Comparison of ENCODE assay signal across 8 mouse cellular contexts in genomic region chr17:56133457-56134363, GRCm38 (mm10). TPM values are rescaled to one million over a fixed set of nuclear protein-coding genes. Genes with fewer than 3 reads are reported as not detected.
DNase-seq lines count a peak whose midpoint lies in the region; ATAC-seq lines count a peak whose summit lies in the region.

No protein-coding gene starts in this region.

- H3K4me3 ChIP-seq in erythroblast, embryonic 14.5 days (replicated peaks) = peak overlapping the region; percentile 59
- H3K4me3 ChIP-seq in heart, embryonic 14.5 days (ENCODE audit: control insufficient read depth in 1 of 2, insufficient read depth in 1 of 2, low read depth in 1 of 2, low read length in 2 of 2) = peak overlapping the region; percentile 11 to 34; a peak in 3 of 4 replicates
- peak overlapping the region; percentile 38 for H3K4me3 ChIP-seq in kidney, embryonic 16.5 days (ENCODE audit: low read length)
- H3K4me3 ChIP-seq in stomach, embryonic 16.5 days (replicated peaks; ENCODE audit: low read length) = peak overlapping the region; percentile 40

- H3K9me3 ChIP-seq in erythroblast, embryonic 14.5 days (ENCODE audit: control insufficient read depth, low read length) = no peaks in the 10 kb centered on the region
- H3K9me3 ChIP-seq in heart, embryonic 14.5 days (ENCODE audit: control insufficient read depth, low read length) = peaks cover 7% of the 10 kb centered on the region; the same call in 1 of the 2 replicates
- H3K9me3 ChIP-seq in kidney, embryonic 16.5 days (ENCODE audit: low read length) = no peaks in the 10 kb centered on the region
- no peaks in the 10 kb centered on the region for H3K9me3 ChIP-seq in stomach, embryonic 16.5 days (replicated peaks; ENCODE audit: control insufficient read depth, low read length)

- peaks cover 26% of the 10 kb centered on the region for H3K4me1 ChIP-seq in erythroblast, embryonic 14.5 days (ENCODE audit: control insufficient read depth)
- peaks cover 6 to 17% of the 10 kb centered on the region in 2 experiments; a peak in 3 of 4 replicates for H3K4me1 ChIP-seq in heart, embryonic 14.5 days (ENCODE audit: control insufficient read depth in 2 of 2, insufficient read depth in 2 of 2, low read length in 2 of 2)
- peaks cover 21% of the 10 kb centered on the region for H3K4me1 ChIP-seq in kidney, embryonic 16.5 days (ENCODE audit: insufficient read depth, low read length)
- H3K4me1 ChIP-seq in stomach, embryonic 16.5 days (ENCODE audit: control insufficient read depth, insufficient read depth, low read length) = peaks cover 26% of the 10 kb centered on the region

- peak overlapping the region; percentile 28; the same call in 1 of the 2 replicates for H3K9ac ChIP-seq in heart, embryonic 14.5 days (ENCODE audit: low read length)
- H3K9ac ChIP-seq in kidney, embryonic 16.5 days (replicated peaks; ENCODE audit: low read length) = 0 out of 2 replicates have a peak overlapping the region, but pooled peaks have one; percentile 46
- H3K9ac ChIP-seq in stomach, embryonic 16.5 days (ENCODE audit: low read length) = peak overlapping the region; percentile 65

- peaks cover 7% of the 10 kb centered on the region for H3K27me3 ChIP-seq in erythroblast, embryonic 14.5 days (ENCODE audit: control insufficient read depth)
- H3K27me3 ChIP-seq in heart, embryonic 14.5 days (ENCODE audit: control insufficient read depth, insufficient read depth, low read length) = peaks cover 17% of the 10 kb centered on the region
- H3K27me3 ChIP-seq in kidney, embryonic 16.5 days (ENCODE audit: insufficient read depth, low read length) = 0 out of 2 replicates have a peak, but pooled peaks cover under 1% of the 10 kb centered on the region
- 0 out of 2 replicates have a peak, but pooled peaks cover 1% of the 10 kb centered on the region for H3K27me3 ChIP-seq in stomach, embryonic 16.5 days (ENCODE audit: control insufficient read depth, insufficient read depth, low read length)

- no peak for ATAC-seq in erythroblast, adult 5-6 weeks (replicated peaks; ENCODE audit: low FRiP score, poor library complexity, severe bottlenecking)
- peak; percentile 60 for ATAC-seq in heart, embryonic 14.5 days (ENCODE audit: insufficient number of reproducible peaks, insufficient read depth, low FRiP score, low read depth)
- peak; percentile 80 for ATAC-seq in kidney, embryonic 16.5 days (ENCODE audit: low FRiP score, low TSS enrichment)
- ATAC-seq in stomach, embryonic 16.5 days (ENCODE audit: insufficient read depth, low FRiP score) = peak; percentile 86

- no peaks in the 10 kb centered on the region; the same call in 1 of the 2 replicates for H3K36me3 ChIP-seq in erythroblast, embryonic 14.5 days (ENCODE audit: control insufficient read depth)
- H3K36me3 ChIP-seq in heart, embryonic 14.5 days (ENCODE audit: control insufficient read depth, insufficient read depth, low read length) = no peaks in the 10 kb centered on the region
- H3K36me3 ChIP-seq in kidney, embryonic 16.5 days (ENCODE audit: insufficient read depth, low read length) = no peaks in the 10 kb centered on the region
- no peaks in the 10 kb centered on the region for H3K36me3 ChIP-seq in stomach, embryonic 16.5 days (ENCODE audit: control insufficient read depth, insufficient read depth, low read length)

- H3K27ac ChIP-seq in heart, embryonic 14.5 days (replicated peaks in 1 of 2; ENCODE audit: control insufficient read depth in 1 of 2, insufficient read depth in 1 of 2, low read depth in 2 of 2, low read length in 2 of 2) = peak overlapping the region; percentile 65 to 77
- peak overlapping the region; percentile 63 for H3K27ac ChIP-seq in kidney, embryonic 16.5 days (ENCODE audit: low read length)
- peak overlapping the region; percentile 79 for H3K27ac ChIP-seq in stomach, embryonic 16.5 days (ENCODE audit: low read length)

- WGBS in heart, embryonic 14.5 days = 21% methylated on average over 17 of the region's 21 CpGs
- 19% methylated on average over 18 of the region's 21 CpGs for WGBS in kidney, embryonic 16.5 days
- 18% methylated on average over 19 of the region's 21 CpGs for WGBS in stomach, embryonic 16.5 days

- peak overlapping the region; percentile 68 for H3K4me2 ChIP-seq in heart, embryonic 14.5 days (ENCODE audit: low read length)
- H3K4me2 ChIP-seq in kidney, embryonic 16.5 days (replicated peaks; ENCODE audit: low read depth, low read length) = peak overlapping the region; percentile 59
- peak overlapping the region; percentile 80 for H3K4me2 ChIP-seq in stomach, embryonic 16.5 days (ENCODE audit: low read depth, low read length)

- peak; percentile 63 for DNase-seq in embryo, embryonic 11 days
- peak; percentile 82 for DNase-seq in lung, postnatal 25 days (ENCODE audit: low spot score)
- no peak for DNase-seq in Muller cell, postnatal 12 days (ENCODE audit: inconsistent ontology term)

RNA-seq across cellular contexts. Expression of gene Sema6b, which starts 6.4 kb away (rescaled TPM):
- 0.05 and 0.06 TPM in 2 replicates for polyA plus RNA-seq in erythroblast, embryonic 14.5 days (2012)
- 0.19 TPM in 1 of 2 replicates, not detected in the other for total RNA-seq in erythroblast, adult 5-6 weeks (2015; ENCODE audit: low replicate concordance)
- total RNA-seq in erythroblast, adult 5-6 weeks (2017; ENCODE audit: low replicate concordance) = 0.56 and 1.4 TPM in 2 replicates
- 0.55 and 0.85 TPM in 2 replicates for polyA plus RNA-seq in heart, embryonic 14.5 days (2014; fragmentation: Nextera tagmentation; extraction: Ambion mirVana)
- polyA plus RNA-seq in kidney, embryonic 16.5 days (2015; fragmentation: Nextera tagmentation; extraction: Ambion mirVana) = 1.1 TPM in 2 replicates
- 0.50 and 0.71 TPM in 2 replicates for polyA plus RNA-seq in stomach, embryonic 16.5 days (2015; fragmentation: Nextera tagmentation; extraction: Ambion mirVana)

RNA-seq across cellular contexts. Expression of gene Lrg1, which starts 11.9 kb away (rescaled TPM):
- 0.03 TPM in 1 of 2 replicates, not detected in the other for polyA plus RNA-seq in erythroblast, embryonic 14.5 days (2012)
- 6.7 and 9.4 TPM in 2 replicates for total RNA-seq in erythroblast, adult 5-6 weeks (2015; ENCODE audit: low replicate concordance)
- total RNA-seq in erythroblast, adult 5-6 weeks (2017; ENCODE audit: low replicate concordance) = 4.5 and 11.8 TPM in 2 replicates
- 0.32 and 0.42 TPM in 2 replicates for polyA plus RNA-seq in heart, embryonic 14.5 days (2014; fragmentation: Nextera tagmentation; extraction: Ambion mirVana)
- 0.62 and 0.69 TPM in 2 replicates for polyA plus RNA-seq in kidney, embryonic 16.5 days (2015; fragmentation: Nextera tagmentation; extraction: Ambion mirVana)
- polyA plus RNA-seq in stomach, embryonic 16.5 days (2015; fragmentation: Nextera tagmentation; extraction: Ambion mirVana) = 1.3 and 1.4 TPM in 2 replicates

RNA-seq across cellular contexts. Expression of gene Plin5, which starts 16.3 kb away (rescaled TPM):
- not detected in 2 replicates for polyA plus RNA-seq in erythroblast, embryonic 14.5 days (2012)
- 0.58 TPM in 1 of 2 replicates, not detected in the other for total RNA-seq in erythroblast, adult 5-6 weeks (2015; ENCODE audit: low replicate concordance)
- total RNA-seq in erythroblast, adult 5-6 weeks (2017; ENCODE audit: low replicate concordance) = 0.60 and 0.98 TPM in 2 replicates
- polyA plus RNA-seq in heart, embryonic 14.5 days (2014; fragmentation: Nextera tagmentation; extraction: Ambion mirVana) = 0.88 and 1.1 TPM in 2 replicates
- 1.6 and 2.6 TPM in 2 replicates for polyA plus RNA-seq in kidney, embryonic 16.5 days (2015; fragmentation: Nextera tagmentation; extraction: Ambion mirVana)
- 0.62 and 1.2 TPM in 2 replicates for polyA plus RNA-seq in stomach, embryonic 16.5 days (2015; fragmentation: Nextera tagmentation; extraction: Ambion mirVana)

RNA-seq across cellular contexts. Expression of gene Plin4, which starts 24.1 kb away (rescaled TPM):
- not detected in 2 replicates for polyA plus RNA-seq in erythroblast, embryonic 14.5 days (2012)
- not detected in 2 replicates for total RNA-seq in erythroblast, adult 5-6 weeks (2015; ENCODE audit: low replicate concordance)
- total RNA-seq in erythroblast, adult 5-6 weeks (2017; ENCODE audit: low replicate concordance) = not detected in 2 replicates
- polyA plus RNA-seq in heart, embryonic 14.5 days (2014; fragmentation: Nextera tagmentation; extraction: Ambion mirVana) = 0.15 and 0.19 TPM in 2 replicates
- polyA plus RNA-seq in kidney, embryonic 16.5 days (2015; fragmentation: Nextera tagmentation; extraction: Ambion mirVana) = 0.18 and 0.32 TPM in 2 replicates
- 0.80 and 0.90 TPM in 2 replicates for polyA plus RNA-seq in stomach, embryonic 16.5 days (2015; fragmentation: Nextera tagmentation; extraction: Ambion mirVana)

RNA-seq across cellular contexts. Expression of gene Tnfaip8l1, which starts 28.6 kb away (rescaled TPM):
- 0.07 and 0.10 TPM in 2 replicates for polyA plus RNA-seq in erythroblast, embryonic 14.5 days (2012)
- 0.38 and 0.84 TPM in 2 replicates for total RNA-seq in erythroblast, adult 5-6 weeks (2015; ENCODE audit: low replicate concordance)
- 0.28 TPM in 1 of 2 replicates, not detected in the other for total RNA-seq in erythroblast, adult 5-6 weeks (2017; ENCODE audit: low replicate concordance)
- polyA plus RNA-seq in heart, embryonic 14.5 days (2014; fragmentation: Nextera tagmentation; extraction: Ambion mirVana) = 8.9 and 9.4 TPM in 2 replicates
- 12.2 and 13.2 TPM in 2 replicates for polyA plus RNA-seq in kidney, embryonic 16.5 days (2015; fragmentation: Nextera tagmentation; extraction: Ambion mirVana)
- polyA plus RNA-seq in stomach, embryonic 16.5 days (2015; fragmentation: Nextera tagmentation; extraction: Ambion mirVana) = 11.9 and 14.3 TPM in 2 replicates
